Mouse (Mus musculus): ENCODE data around the gene Gm20388.
A peak's percentile ranks its signal among the peaks of the same experiment; 100 is the strongest.

GRCm38 (mm10) chr8:119910547-119911257 lies at the start of gene Gm20388:
- TF ChIP-seq CTCF (conservative IDR thresholded peaks at IDR 0.05; ENCODE audit: insufficient read depth, insufficient read length, low read depth, low read length) (no peak), POLR2A (IDR thresholded peaks at IDR 0.05; ENCODE audit: low read depth, low read length) (peak; percentile 78)

Data from kidney, adult 2 months (tissue).